Comparison of ENCODE assay signal across 13 mouse cellular contexts in the genomic region with DNA sequence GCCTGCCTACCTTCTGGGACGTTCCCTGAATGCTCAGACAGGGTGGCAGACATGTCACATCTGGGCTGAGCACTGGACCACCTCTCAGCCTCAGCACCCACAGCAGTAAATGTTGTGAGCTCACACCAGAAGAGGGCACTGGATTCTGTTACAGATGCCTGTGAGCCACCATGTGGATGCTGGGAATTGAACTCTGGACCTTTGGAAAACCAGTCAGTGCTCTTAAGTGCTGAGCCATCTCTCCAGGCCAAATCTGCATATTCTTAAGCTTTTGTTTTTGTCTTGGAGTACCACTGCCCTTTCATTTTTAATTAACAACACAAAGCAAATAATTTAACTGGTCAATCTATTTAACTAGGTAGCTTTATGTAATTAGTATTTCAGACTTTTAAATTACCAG.
"Had no signal": no experiment of that assay in that cellular context is flagged by ENCODE, and none has a peak within 500 bp of the region (broad histone marks: within the 10 kb centered on the region; RNA-seq: fewer than 3 reads in every experiment).

No protein-coding gene starts in this region.

- H3K4me3 ChIP-seq: hindbrain, embryonic 15.5 days; kidney, embryonic 15.5 days; limb, embryonic 15.5 days; liver, embryonic 12.5 days; lung, embryonic 15.5 days; myocyte; neural tube, embryonic 15.5 days had no signal

- H3K4me1 ChIP-seq: limb, embryonic 15.5 days; liver, embryonic 12.5 days; lung, embryonic 15.5 days; neural tube, embryonic 15.5 days had no signal

- DNase-seq: layer of hippocampus, adult 9-11 months; layer of hippocampus, postnatal 36 days; right cerebral cortex, adult 18-20 months; right cerebral cortex, postnatal 25 days; thymus, postnatal 36 days had no signal

- ATAC-seq: liver, embryonic 12.5 days had no signal

- H3K9ac ChIP-seq: hindbrain, embryonic 15.5 days; kidney, embryonic 15.5 days; limb, embryonic 15.5 days; liver, embryonic 12.5 days; lung, embryonic 15.5 days; neural tube, embryonic 15.5 days had no signal

- H3K27me3 ChIP-seq: hindbrain, embryonic 15.5 days; kidney, embryonic 15.5 days; limb, embryonic 15.5 days; liver, embryonic 12.5 days; lung, embryonic 15.5 days; neural tube, embryonic 15.5 days had no signal

- H3K27ac ChIP-seq: hindbrain, embryonic 15.5 days; kidney, embryonic 15.5 days; limb, embryonic 15.5 days; liver, embryonic 12.5 days; lung, embryonic 15.5 days had no signal

- H3K9me3 ChIP-seq: hindbrain, embryonic 15.5 days; kidney, embryonic 15.5 days; limb, embryonic 15.5 days; liver, embryonic 12.5 days; lung, embryonic 15.5 days; neural tube, embryonic 15.5 days had no signal

- H3K4me2 ChIP-seq: hindbrain, embryonic 15.5 days; kidney, embryonic 15.5 days; limb, embryonic 15.5 days; liver, embryonic 12.5 days; lung, embryonic 15.5 days; midbrain, embryonic 11.5 days; neural tube, embryonic 15.5 days had no signal
